Mouse (Mus musculus) left cerebral cortex, adult 9 months (tissue): ENCODE data around the gene Mrpl24.

Experiments
- DNase-seq, 2 experiments: peaks; one replicate each; pipeline ENCODE4 v3.0.0; 2022; ENCODE audit warnings: low spot score in 2 of 2

Mrpl24 gene

GRCm38 (mm10) chr3:87910573-87911141 is 8.6 kb upstream of the Mrpl24 start:
- peak in 1 of 2 experiments; percentile 51 for DNase-seq

GRCm38 (mm10) chr3:87913491-87913890 is 5.8 kb upstream of the Mrpl24 start:
- no peak for DNase-seq

GRCm38 (mm10) chr3:87913891-87914290 is 5.4 kb upstream of the Mrpl24 start:
- no peak for DNase-seq

GRCm38 (mm10) chr3:87916990-87917389 is 2.3 kb upstream of the Mrpl24 start:
- no peak for DNase-seq

- no peak for DNase-seq
Observed at GRCm38 (mm10) chr3:87918551-87918950, 755 bp upstream of the Mrpl24 start.

GRCm38 (mm10) chr3:87920270-87920943 is 1.1 kb downstream of the Mrpl24 start:
- no peak for DNase-seq

GRCm38 (mm10) chr3:87924996-87925395 is 5.7 kb downstream of the Mrpl24 start:
- no peak for DNase-seq

GRCm38 (mm10) chr3:87927452-87927851 is 8.1 kb downstream of the Mrpl24 start:
- DNase-seq: no peak

- DNase-seq: no peak
Observed at GRCm38 (mm10) chr3:87929341-87930077, 10.2 kb downstream of the Mrpl24 start.

GRCm38 (mm10) chr3:87930078-87930795 is 10.9 kb downstream of the Mrpl24 start, which contains the start of the genes Isg20l2 and Rrnad1:
Gene Isg20l2 (plus strand): TSS chr3:87930314.
Gene Rrnad1 (minus strand): TSS chr3:87930717.
- peak; percentile 92 to 96 for DNase-seq

GRCm38 (mm10) chr3:87934026-87934425 is 14.7 kb downstream of the Mrpl24 start:
- DNase-seq: no peak

- no peak for DNase-seq
Observed at GRCm38 (mm10) chr3:87934501-87934900, 15.2 kb downstream of the Mrpl24 start.

- no peak for DNase-seq
Observed at GRCm38 (mm10) chr3:87935201-87935600, 15.9 kb downstream of the Mrpl24 start.

GRCm38 (mm10) chr3:87935776-87936175 is 16.5 kb downstream of the Mrpl24 start:
- DNase-seq: peak in 1 of 2 experiments; percentile 76

GRCm38 (mm10) chr3:87940611-87941010 is 21.3 kb downstream of the Mrpl24 start:
- DNase-seq: no peak

GRCm38 (mm10) chr3:87942471-87942870 is 23.2 kb downstream of the Mrpl24 start:
- no peak for DNase-seq

GRCm38 (mm10) chr3:87943586-87943985 is 24.3 kb downstream of the Mrpl24 start:
- DNase-seq: no peak

- no peak for DNase-seq
Observed at GRCm38 (mm10) chr3:87944838-87945600, 25.7 kb downstream of the Mrpl24 start.

GRCm38 (mm10) chr3:87945781-87946540 is 26.7 kb downstream of the Mrpl24 start:
- DNase-seq: no peak

GRCm38 (mm10) chr3:87946541-87946860 is 27.2 kb downstream of the Mrpl24 start:
- no peak for DNase-seq
